Mouse (Mus musculus): ENCODE data around the gene Tbxas1. TPM values are rescaled to one million over a fixed set of nuclear protein-coding genes. Genes with fewer than 3 reads are reported as not detected.

Tbxas1 gene
- total and polyA plus RNA-seq, 3 experiments = not detected

GRCm38 (mm10) chr6:39004003-39004473 is 128.8 kb downstream of the Tbxas1 start:
- Histone ChIP-seq H3K4me1 (ENCODE audit: control insufficient read depth in 1 of 2, insufficient read depth in 2 of 2) (peaks cover 5 to 38% of the 10 kb centered on the region in 2 experiments; a peak in 3 of 4 replicates), H3K36me3 (replicated peaks in 1 of 2; ENCODE audit: control insufficient read depth in 1 of 2, insufficient read depth in 1 of 2, low read length in 1 of 2) (no peaks in the 10 kb centered on the region), H3K9ac (ENCODE audit: insufficient read depth, low read depth) (no peak overlapping the region), H3K27me3 (replicated peaks) (no peaks in the 10 kb centered on the region), H3K4me2 (ENCODE audit: insufficient read depth, low read depth, poor library complexity, severe bottlenecking) (no peak overlapping the region), H3K4me3 (replicated peaks in 1 of 3; ENCODE audit: low read depth in 2 of 3, low read length in 2 of 3, poor library complexity in 1 of 3) (no peak overlapping the region), H3K79me2 (replicated peaks; ENCODE audit: control insufficient read depth, extremely low read depth, insufficient read depth, poor library complexity, severe bottlenecking) (no peaks in the 10 kb centered on the region), H3K9me3 (replicated peaks; ENCODE audit: low read length) (no peaks in the 10 kb centered on the region), H3K27ac (ENCODE audit: insufficient read depth, low read depth) (no peak overlapping the region)
- peak; percentile 48 for DNase-seq (ENCODE audit: extremely low read depth)
- dilution Hi-C loops (cut with MboI; ENCODE audit: extremely low pct_ligation_motif_present, extremely low pct_unique_long_range_greater_than_20kb, low sequenced_read_pairs) (no loop called here), in situ Hi-C loops (cut with MboI; ENCODE audit: low pct_ligation_motif_present, low pct_unique_long_range_greater_than_20kb, low sequenced_read_pairs) (no loop called here)
- TF ChIP-seq ETS1 (conservative IDR thresholded peaks at IDR 0.05; ENCODE audit: low read depth, low read length) = peak; percentile 49
- TF ChIP-seq JUN (IDR thresholded peaks at IDR 0.05; ENCODE audit: insufficient read depth, low read depth, low read length) = no peak
- TF ChIP-seq EP300 (IDR thresholded peaks at IDR 0.05; ENCODE audit: low read length) = peak; percentile 59
- no peak for TF ChIP-seq CHD1 (IDR thresholded peaks at IDR 0.05; ENCODE audit: low read depth, low read length)
- 0 out of 2 replicates have a peak, but pooled peaks have one; percentile 50 for TF ChIP-seq MAFK (IDR thresholded peaks at IDR 0.05; ENCODE audit: insufficient replicate concordance, low read length)
- TF ChIP-seq BHLHE40 (IDR thresholded peaks at IDR 0.05; ENCODE audit: low read depth, low read length) = peak; percentile 62
- TF ChIP-seq ZNF384 (IDR thresholded peaks at IDR 0.05; ENCODE audit: low read depth, low read length) = no peak
- no peak for TF ChIP-seq POLR2A (IDR thresholded peaks at IDR 0.05; ENCODE audit: low read depth, low read length)
- TF ChIP-seq SIN3A (IDR thresholded peaks at IDR 0.05; ENCODE audit: low read length) = no peak
- TF ChIP-seq E2F4 (IDR thresholded peaks at IDR 0.05; ENCODE audit: insufficient replicate concordance, low read depth, low read length) = no peak
- TF ChIP-seq TBP (conservative IDR thresholded peaks at IDR 0.05; ENCODE audit: low read depth, low read length) = no peak
- peak; percentile 37; the same call in 1 of the 2 replicates for TF ChIP-seq MAX (IDR thresholded peaks at IDR 0.05; ENCODE audit: low read length)
- no peak for TF ChIP-seq GABPA (IDR thresholded peaks at IDR 0.05; ENCODE audit: insufficient replicate concordance, low read depth, low read length)
- TF ChIP-seq ZMIZ1 (IDR thresholded peaks at IDR 0.05; ENCODE audit: low read depth, low read length) = no peak
- TF ChIP-seq ELF1 (IDR thresholded peaks at IDR 0.05; ENCODE audit: low read depth, low read length) = no peak
- TF ChIP-seq TCF12 (IDR thresholded peaks at IDR 0.05; ENCODE audit: low read depth, low read length) = no peak
- TF ChIP-seq MYC (IDR thresholded peaks at IDR 0.05; ENCODE audit: low read depth, low read length) = 0 out of 2 replicates have a peak, but pooled peaks have one; percentile 38
- TF ChIP-seq SMC3 (IDR thresholded peaks at IDR 0.05; ENCODE audit: low read depth, low read length) = no peak
- TF ChIP-seq CHD2 (IDR thresholded peaks at IDR 0.05; ENCODE audit: low read length) = no peak
- no peak for TF ChIP-seq HCFC1 (IDR thresholded peaks at IDR 0.05; ENCODE audit: low read depth, low read length)
- TF ChIP-seq NELFE (IDR thresholded peaks at IDR 0.05; ENCODE audit: low read depth, low read length) = no peak
- no peak for TF ChIP-seq MXI1 (IDR thresholded peaks at IDR 0.05; ENCODE audit: low read depth, low read length)

Measured in CH12.LX (cell line).